ENCODE assay signal across 8 mouse cellular contexts in the genomic region with DNA sequence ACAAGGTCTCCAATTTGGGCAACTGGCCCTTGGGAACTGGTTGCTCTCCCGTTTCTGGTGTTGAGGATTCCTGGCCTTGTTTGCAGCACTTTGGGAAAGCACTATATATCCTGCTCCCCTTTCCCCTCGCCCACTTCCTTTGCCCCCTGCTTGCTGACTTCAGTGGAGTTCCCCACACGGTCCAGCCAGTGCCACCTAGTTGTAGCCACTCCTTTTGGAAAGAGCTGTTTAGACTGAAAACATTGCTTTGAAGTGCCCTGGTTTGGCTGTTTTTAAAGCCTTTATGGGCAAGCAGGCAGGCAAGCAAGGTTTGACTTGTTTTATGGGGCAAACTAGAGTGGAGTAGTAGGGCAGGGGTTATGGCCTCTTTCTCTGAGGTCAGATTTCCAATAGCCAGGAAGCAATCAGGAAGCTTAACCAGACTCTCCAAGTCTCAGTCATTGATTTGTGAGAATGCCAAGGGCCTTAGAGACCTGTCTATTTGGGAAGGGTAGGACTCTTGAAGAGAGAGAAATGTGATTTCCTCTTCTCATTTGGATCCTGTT. TPM values are rescaled to one million over a fixed set of nuclear protein-coding genes. Genes with fewer than 3 reads are reported as not detected.
A peak's percentile ranks its signal among the peaks of the same experiment; 100 is the strongest.
DNase-seq lines count a peak whose midpoint lies in the region; ATAC-seq and TF ChIP-seq lines count a peak whose summit lies in the region.

No protein-coding gene starts in this region.

- no peak for TF ChIP-seq CTCF in gastrocnemius, adult 2 months (IDR thresholded peaks at IDR 0.05)
- TF ChIP-seq CTCF in lung, postnatal 0 days (IDR thresholded peaks at IDR 0.05): peak; percentile 24; the same call in 1 of the 2 replicates

- H3K9ac ChIP-seq in hindbrain, embryonic 15.5 days: peak overlapping the region; percentile 78
- peak overlapping the region; percentile 74 for H3K9ac ChIP-seq in lung, postnatal 0 days (replicated peaks; ENCODE audit: low read depth)

- H3K36me3 ChIP-seq in hindbrain, embryonic 15.5 days: no peaks in the 10 kb centered on the region
- H3K36me3 ChIP-seq in lung, postnatal 0 days (ENCODE audit: insufficient read depth, low read length): no peaks in the 10 kb centered on the region

- peaks cover 60% of the 10 kb centered on the region for H3K4me1 ChIP-seq in hindbrain, embryonic 15.5 days (replicated peaks)
- peaks cover 25% of the 10 kb centered on the region for H3K4me1 ChIP-seq in lung, postnatal 0 days (ENCODE audit: insufficient read depth, low read depth, low read length)

- H3K27ac ChIP-seq in gastrocnemius, adult 2 months: peak overlapping the region; percentile 97
- peak overlapping the region; percentile 93; the same call in 1 of the 2 replicates for H3K27ac ChIP-seq in hindbrain, embryonic 15.5 days (replicated peaks)
- peak overlapping the region; percentile 97 for H3K27ac ChIP-seq in lung, postnatal 0 days (ENCODE audit: low read length)

- ATAC-seq in hindbrain, embryonic 15.5 days (ENCODE audit: low FRiP score, low read depth): no peak
- ATAC-seq in lung, postnatal 0 days: no peak

- no peak for TF ChIP-seq EP300 in lung, postnatal 0 days (IDR thresholded peaks at IDR 0.05)

- 25% methylated on average over 3 of the region's 3 CpGs for WGBS in hindbrain, embryonic 15.5 days
- WGBS in lung, postnatal 0 days: 6% methylated on average over 3 of the region's 3 CpGs

- H3K4me2 ChIP-seq in hindbrain, embryonic 15.5 days: peak overlapping the region; percentile 89
- peak overlapping the region; percentile 78 for H3K4me2 ChIP-seq in lung, postnatal 0 days (replicated peaks; ENCODE audit: low read depth, low read length)

- H3K27me3 ChIP-seq in hindbrain, embryonic 15.5 days: no peaks in the 10 kb centered on the region
- no peaks in the 10 kb centered on the region for H3K27me3 ChIP-seq in lung, postnatal 0 days (replicated peaks; ENCODE audit: insufficient read depth, low read length)

- no peak for DNase-seq in gastrocnemius, adult 2 months
- no peak for DNase-seq in gastrocnemius, postnatal 36 days
- DNase-seq in embryo, embryonic 9.5 days (ENCODE audit: extremely low spot score): peak; percentile 30
- no peak for DNase-seq in lung, postnatal 0 days (ENCODE audit: low spot score)
- no peak for DNase-seq in frontal cortex, postnatal 10 days (ENCODE audit: low spot score in 2 of 2)
- DNase-seq in layer of hippocampus, adult 8-10 months (ENCODE audit: low spot score in 2 of 2): no peak
- no peak for DNase-seq in adrenal gland, adult 18-20 months (ENCODE audit: low spot score in 2 of 2)

- peak overlapping the region; percentile 86 for H3K4me3 ChIP-seq in gastrocnemius, adult 2 months
- H3K4me3 ChIP-seq in hindbrain, embryonic 15.5 days: peak overlapping the region; percentile 77
- H3K4me3 ChIP-seq in lung, postnatal 0 days (ENCODE audit: low read depth, low read length): peak overlapping the region; percentile 69

- no peaks in the 10 kb centered on the region for H3K9me3 ChIP-seq in hindbrain, embryonic 15.5 days
- no peaks in the 10 kb centered on the region for H3K9me3 ChIP-seq in lung, postnatal 0 days (ENCODE audit: low read length)

- intact Hi-C loops in gastrocnemius, adult 2 months (cut with DNase I): loop anchor here (5.0 kb wide), 2 partner anchors 43 to 63 kb away; no protein-coding TSS in a partner anchor
- intact Hi-C loops in gastrocnemius, postnatal 36 days (cut with DNase I): loop anchor here (5.0 kb wide), 1 partner anchor 43 kb away; no protein-coding TSS in a partner anchor

RNA-seq across cellular contexts. Expression of gene Mprip, which starts 2.7 kb away (rescaled TPM):
- total RNA-seq in gastrocnemius, adult 2 months (2021): 10 to 100 TPM; 75.6 to 87.2 TPM
- 10 to 100 TPM; 65.7 to 76.2 TPM for total RNA-seq in gastrocnemius, postnatal 36 days (2021)
- 78.7 and 80.4 TPM in 2 replicates for polyA plus RNA-seq in hindbrain, embryonic 15.5 days (2015; fragmentation: Nextera tagmentation; extraction: Ambion mirVana)
- 88.0 and 114 TPM in 2 replicates for polyA plus RNA-seq in lung, postnatal 0 days (2015; fragmentation: Nextera tagmentation; extraction: Ambion mirVana)
- total RNA-seq in layer of hippocampus, adult 8-10 months (2022): 100 to 1,000 TPM; 265 to 273 (median 269) TPM
- total RNA-seq in adrenal gland, adult 18-20 months (2021): 100 to 1,000 TPM; 200 to 219 TPM
